Mouse (Mus musculus): Measurements from ENCODE around the gene Prmt7. TPM values are rescaled to one million over a fixed set of nuclear protein-coding genes. Genes with fewer than 3 reads are reported as not detected.

The Prmt7 gene
- polyA plus RNA-seq, 1 experiment = 8.0 TPM

GRCm38 (mm10) chr8:106259579-106260255 is 49.0 kb downstream of the Prmt7 start:
- Histone ChIP-seq H3K4me3 (ENCODE audit: insufficient read depth, low read depth, low read length) (no peak overlapping the region), H3K4me1 (ENCODE audit: control insufficient read depth, insufficient read depth, insufficient read length, low read length) (no peaks in the 10 kb centered on the region), H3K27ac (replicated peaks; ENCODE audit: low read depth, low read length) (no peak overlapping the region)

DNA sequence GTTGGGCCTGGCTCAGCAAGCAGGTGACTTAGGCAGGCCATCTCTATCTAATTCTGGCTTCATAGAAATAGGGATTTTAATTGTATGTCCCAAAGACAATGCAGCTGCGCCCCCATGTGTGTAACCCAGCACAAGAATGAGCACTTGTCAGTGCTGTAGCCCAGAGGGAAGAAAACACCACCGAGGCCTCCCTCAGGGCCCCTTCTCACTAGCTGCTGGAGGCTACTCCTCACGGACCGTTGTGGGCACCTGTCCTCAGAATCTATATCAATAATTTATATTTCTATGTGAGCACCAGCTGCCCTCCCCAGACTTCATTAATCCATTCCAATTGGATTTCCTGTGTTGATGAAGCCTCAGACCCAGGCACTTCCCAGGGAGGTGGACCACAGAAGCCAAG is 50.2 kb downstream of the Prmt7 start:
- H3K27ac ChIP-seq (replicated peaks; ENCODE audit: low read depth, low read length) = no peak overlapping the region
- no peaks in the 10 kb centered on the region for H3K4me1 ChIP-seq (ENCODE audit: control insufficient read depth, insufficient read depth, insufficient read length, low read length)
- no peak overlapping the region for H3K4me3 ChIP-seq (ENCODE audit: insufficient read depth, low read depth, low read length)

- H3K4me1 ChIP-seq (ENCODE audit: control insufficient read depth, insufficient read depth, insufficient read length, low read length) = no peaks in the 10 kb centered on the region
- no peak overlapping the region for H3K27ac ChIP-seq (replicated peaks; ENCODE audit: low read depth, low read length)
- no peak overlapping the region for H3K4me3 ChIP-seq (ENCODE audit: insufficient read depth, low read depth, low read length)
These were observed 51.6 kb downstream of the Prmt7 start for GRCm38 (mm10) chr8:106262343-106262742.

DNA sequence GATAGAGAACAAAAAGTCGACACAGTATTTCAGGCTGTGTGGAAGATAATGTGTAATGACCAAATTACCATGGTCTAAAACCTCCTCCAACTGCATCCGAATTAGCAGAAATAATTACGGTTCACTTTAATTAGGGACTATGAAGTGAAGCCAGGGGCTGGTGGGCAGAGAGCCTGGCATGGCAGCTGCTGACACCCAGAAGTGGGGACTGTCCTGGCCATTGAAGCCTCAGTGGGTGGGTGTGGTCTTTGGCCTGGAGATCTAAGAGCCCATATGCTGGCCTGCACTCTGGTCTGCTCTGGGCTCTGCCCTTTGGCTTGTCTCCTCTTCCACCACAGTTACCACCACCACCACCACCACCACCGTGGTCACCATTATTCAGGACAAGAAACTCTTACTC is 53.2 kb downstream of the Prmt7 start:
- H3K27ac ChIP-seq (replicated peaks; ENCODE audit: low read depth, low read length) = no peak overlapping the region
- no peak overlapping the region for H3K4me3 ChIP-seq (ENCODE audit: insufficient read depth, low read depth, low read length)
- no peaks in the 10 kb centered on the region for H3K4me1 ChIP-seq (ENCODE audit: control insufficient read depth, insufficient read depth, insufficient read length, low read length)

- no peaks in the 10 kb centered on the region for H3K4me1 ChIP-seq (ENCODE audit: control insufficient read depth, insufficient read depth, insufficient read length, low read length)
- H3K4me3 ChIP-seq (ENCODE audit: insufficient read depth, low read depth, low read length) = no peak overlapping the region
- no peak overlapping the region for H3K27ac ChIP-seq (replicated peaks; ENCODE audit: low read depth, low read length)
These were observed 54.7 kb downstream of the Prmt7 start for GRCm38 (mm10) chr8:106265398-106265797.

DNA sequence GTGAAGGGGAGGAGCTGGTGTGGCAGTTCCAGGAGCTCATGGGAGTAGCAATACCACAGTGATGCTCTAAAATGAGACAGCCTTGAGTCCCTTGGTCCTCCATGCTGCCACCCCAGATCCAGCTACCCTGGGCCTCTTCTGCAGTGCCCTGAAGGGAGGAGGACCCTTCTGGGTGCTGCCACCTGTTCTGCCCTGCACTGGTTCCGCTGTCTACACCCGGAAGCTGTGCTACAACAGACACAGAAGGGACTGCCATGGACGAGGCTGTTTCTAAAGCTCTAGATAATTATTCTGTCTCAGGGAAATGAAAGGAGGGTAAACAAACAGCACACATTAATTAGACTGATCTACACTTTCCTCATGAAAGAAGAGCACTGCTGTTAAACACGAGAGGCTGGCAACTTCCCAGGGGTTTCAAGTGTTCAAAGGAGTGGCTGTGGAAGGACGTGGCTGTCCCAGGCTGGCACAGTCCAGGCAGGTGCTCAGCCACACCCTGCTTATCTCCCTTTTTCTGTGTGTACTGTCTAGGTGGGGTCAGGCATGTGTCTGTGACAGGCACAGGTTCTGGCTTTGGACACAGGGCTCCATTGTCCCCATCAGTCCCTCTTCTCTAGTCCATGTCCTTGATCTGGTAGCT is 58.1 kb downstream of the Prmt7 start:
- H3K4me3 ChIP-seq (ENCODE audit: insufficient read depth, low read depth, low read length) = no peak overlapping the region
- H3K27ac ChIP-seq (replicated peaks; ENCODE audit: low read depth, low read length) = no peak overlapping the region
- no peaks in the 10 kb centered on the region for H3K4me1 ChIP-seq (ENCODE audit: control insufficient read depth, insufficient read depth, insufficient read length, low read length)

GRCm38 (mm10) chr8:106270804-106271203 is 60.1 kb downstream of the Prmt7 start:
- Histone ChIP-seq H3K4me3 (ENCODE audit: insufficient read depth, low read depth, low read length) (no peak overlapping the region), H3K4me1 (ENCODE audit: control insufficient read depth, insufficient read depth, insufficient read length, low read length) (no peaks in the 10 kb centered on the region), H3K27ac (replicated peaks; ENCODE audit: low read depth, low read length) (no peak overlapping the region)

DNA sequence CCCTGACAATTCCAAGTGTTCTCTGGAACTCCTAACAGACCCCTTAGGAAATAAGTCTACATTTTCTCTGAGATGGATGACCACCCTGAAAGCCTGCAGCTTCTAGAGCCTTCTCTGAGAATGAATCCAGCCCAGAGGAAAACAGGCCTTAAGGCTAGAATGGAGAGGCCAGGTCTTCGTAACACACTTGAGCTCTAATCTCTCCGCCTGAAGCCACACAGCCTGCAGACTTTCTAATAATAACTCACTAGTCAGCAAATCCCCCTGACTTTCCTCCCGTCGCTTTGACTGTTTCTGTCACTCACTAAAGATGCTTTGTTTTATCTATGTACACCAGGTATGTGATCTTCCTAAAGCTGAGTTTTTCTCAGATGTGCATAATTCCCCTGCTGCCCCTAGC is 60.6 kb downstream of the Prmt7 start:
- Histone ChIP-seq H3K4me3 (ENCODE audit: insufficient read depth, low read depth, low read length) (no peak overlapping the region), H3K27ac (replicated peaks; ENCODE audit: low read depth, low read length) (no peak overlapping the region), H3K4me1 (ENCODE audit: control insufficient read depth, insufficient read depth, insufficient read length, low read length) (no peaks in the 10 kb centered on the region)

DNA sequence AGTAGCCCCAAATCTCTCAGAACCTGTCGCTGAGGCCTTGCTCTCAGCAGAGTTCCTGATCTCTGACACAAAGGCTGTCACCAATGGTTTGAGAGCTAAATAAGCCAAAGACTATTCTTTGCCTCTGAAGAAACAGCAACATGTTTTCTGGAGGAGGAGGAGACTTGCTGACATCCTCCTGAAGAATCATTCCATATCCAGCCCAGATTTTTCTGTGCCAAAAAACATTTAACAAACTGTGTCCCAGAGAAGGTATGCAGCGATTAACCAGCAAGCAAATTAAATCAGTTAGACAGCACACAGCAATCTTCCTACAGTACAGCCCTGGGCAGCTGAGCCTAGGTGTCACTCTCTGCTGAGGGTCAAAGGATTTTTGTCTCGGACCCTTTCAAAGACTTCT is 62.7 kb downstream of the Prmt7 start:
- Histone ChIP-seq H3K4me1 (ENCODE audit: control insufficient read depth, insufficient read depth, insufficient read length, low read length) (no peaks in the 10 kb centered on the region), H3K27ac (replicated peaks; ENCODE audit: low read depth, low read length) (no peak overlapping the region), H3K4me3 (ENCODE audit: insufficient read depth, low read depth, low read length) (no peak overlapping the region)

DNA sequence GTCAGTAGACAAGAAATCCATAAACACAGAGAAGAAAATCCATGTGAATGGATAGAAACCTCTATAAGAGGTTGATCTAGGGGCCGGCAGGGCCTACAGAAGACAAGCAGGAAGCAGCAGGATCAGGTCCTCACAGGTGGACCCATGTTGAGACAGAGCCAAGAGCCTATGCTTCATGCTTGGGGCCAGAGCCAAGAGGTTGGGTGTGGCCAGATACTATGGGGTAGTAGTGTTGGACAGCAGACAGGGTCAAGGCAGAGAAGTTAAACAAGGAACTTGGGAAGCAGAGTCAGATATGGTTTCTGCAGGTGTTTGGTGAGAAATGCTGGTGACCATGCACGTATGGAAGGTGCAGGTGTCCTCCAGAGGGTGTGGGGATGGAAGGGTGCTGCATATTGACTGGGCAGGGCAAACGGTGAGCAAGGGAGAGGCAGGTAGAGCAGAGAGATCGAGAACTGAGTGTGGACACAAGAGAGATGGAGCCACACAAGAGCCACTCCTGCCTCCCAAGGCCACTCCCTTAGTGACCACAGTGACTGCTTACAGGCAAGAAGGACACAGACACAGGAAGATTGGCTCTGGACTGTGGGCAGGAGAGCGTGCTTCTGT is 66.1 kb downstream of the Prmt7 start:
- H3K4me3 ChIP-seq (ENCODE audit: insufficient read depth, low read depth, low read length) = no peak overlapping the region
- no peak overlapping the region for H3K27ac ChIP-seq (replicated peaks; ENCODE audit: low read depth, low read length)
- H3K4me1 ChIP-seq (ENCODE audit: control insufficient read depth, insufficient read depth, insufficient read length, low read length) = no peaks in the 10 kb centered on the region

DNA sequence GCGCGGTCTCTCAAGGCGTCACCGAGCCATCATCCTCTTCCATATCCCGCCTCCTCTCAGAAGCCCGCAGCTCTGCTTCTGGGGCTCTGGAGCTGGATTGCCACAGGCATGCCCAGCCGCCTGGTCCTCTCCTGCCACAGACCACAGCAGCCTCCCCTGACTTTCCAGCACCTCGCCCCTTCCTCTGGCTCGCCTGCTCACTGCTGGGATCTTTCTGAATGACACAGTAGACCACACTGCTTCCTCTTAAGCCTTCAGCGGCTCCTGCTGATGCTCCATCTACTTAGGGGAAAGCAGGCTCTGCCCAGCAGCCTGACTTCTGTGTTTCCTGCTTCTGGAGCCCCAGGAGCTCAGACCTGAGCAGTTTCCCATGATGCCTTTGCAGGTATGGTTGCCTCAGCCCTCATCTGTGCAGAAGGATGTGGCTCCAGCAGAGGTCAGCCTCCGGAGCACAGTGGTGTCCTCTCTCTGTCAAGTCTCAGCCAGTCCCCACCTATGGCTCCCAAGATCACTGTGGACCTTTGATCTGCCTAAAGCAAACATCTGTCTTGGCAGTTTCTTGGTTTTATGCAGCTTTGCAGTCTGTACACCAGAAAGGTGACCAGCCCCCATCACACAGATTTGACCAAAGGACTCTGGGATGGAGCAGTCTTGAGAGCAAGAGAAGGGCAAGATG is 67.8 kb downstream of the Prmt7 start:
- Histone ChIP-seq H3K27ac (replicated peaks; ENCODE audit: low read depth, low read length) (no peak overlapping the region), H3K4me3 (ENCODE audit: insufficient read depth, low read depth, low read length) (no peak overlapping the region), H3K4me1 (ENCODE audit: control insufficient read depth, insufficient read depth, insufficient read length, low read length) (no peaks in the 10 kb centered on the region)

DNA sequence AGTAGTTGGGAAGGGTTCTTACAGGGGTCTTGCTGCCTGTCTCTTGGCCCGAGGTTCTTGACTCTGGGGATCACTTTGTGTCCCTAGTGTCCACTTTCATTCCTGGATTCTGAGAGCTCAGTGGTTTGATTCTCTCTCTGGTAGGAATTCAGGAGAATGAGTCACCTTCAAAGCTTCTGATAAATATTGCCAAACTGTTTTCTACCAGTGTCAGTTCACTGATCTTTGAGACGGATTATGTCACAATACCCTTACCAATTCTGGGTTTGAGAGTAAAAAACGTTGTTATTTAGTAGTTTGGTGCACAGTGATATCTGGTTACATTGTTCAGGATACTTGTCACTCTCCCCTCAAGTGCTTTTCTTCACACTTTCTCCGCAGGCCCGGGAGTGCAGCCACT is 69.4 kb downstream of the Prmt7 start:
- Histone ChIP-seq H3K4me1 (ENCODE audit: control insufficient read depth, insufficient read depth, insufficient read length, low read length) (no peaks in the 10 kb centered on the region), H3K4me3 (ENCODE audit: insufficient read depth, low read depth, low read length) (no peak overlapping the region), H3K27ac (replicated peaks; ENCODE audit: low read depth, low read length) (no peak overlapping the region)

- Histone ChIP-seq H3K27ac (replicated peaks; ENCODE audit: low read depth, low read length) (no peak overlapping the region), H3K4me1 (ENCODE audit: control insufficient read depth, insufficient read depth, insufficient read length, low read length) (no peaks in the 10 kb centered on the region), H3K4me3 (ENCODE audit: insufficient read depth, low read depth, low read length) (no peak overlapping the region)
These were observed 70.1 kb downstream of the Prmt7 start for GRCm38 (mm10) chr8:106280844-106281243.

DNA sequence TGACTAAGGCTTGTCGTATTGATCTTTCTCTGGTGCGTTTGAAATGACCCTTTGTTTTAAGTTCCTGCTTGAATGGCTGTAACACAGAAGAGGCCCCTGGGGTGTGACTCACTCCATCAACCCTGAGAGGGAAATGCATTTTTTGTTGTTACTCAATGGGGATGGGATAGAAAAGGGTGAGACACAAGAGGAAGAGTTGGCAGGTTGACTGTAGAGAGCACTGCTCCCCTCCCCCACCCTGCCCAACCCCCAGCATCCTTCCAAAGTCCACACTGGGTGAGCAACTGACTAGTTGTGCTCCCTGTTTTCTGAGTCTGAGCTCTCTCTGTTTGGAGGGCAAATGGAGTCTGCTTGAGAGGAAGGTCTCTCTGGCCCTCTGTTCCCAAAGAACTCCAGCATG is 76.7 kb downstream of the Prmt7 start:
- Histone ChIP-seq H3K4me1 (ENCODE audit: control insufficient read depth, insufficient read depth, insufficient read length, low read length) (no peaks in the 10 kb centered on the region), H3K27ac (replicated peaks; ENCODE audit: low read depth, low read length) (no peak overlapping the region), H3K4me3 (ENCODE audit: insufficient read depth, low read depth, low read length) (no peak overlapping the region)

DNA sequence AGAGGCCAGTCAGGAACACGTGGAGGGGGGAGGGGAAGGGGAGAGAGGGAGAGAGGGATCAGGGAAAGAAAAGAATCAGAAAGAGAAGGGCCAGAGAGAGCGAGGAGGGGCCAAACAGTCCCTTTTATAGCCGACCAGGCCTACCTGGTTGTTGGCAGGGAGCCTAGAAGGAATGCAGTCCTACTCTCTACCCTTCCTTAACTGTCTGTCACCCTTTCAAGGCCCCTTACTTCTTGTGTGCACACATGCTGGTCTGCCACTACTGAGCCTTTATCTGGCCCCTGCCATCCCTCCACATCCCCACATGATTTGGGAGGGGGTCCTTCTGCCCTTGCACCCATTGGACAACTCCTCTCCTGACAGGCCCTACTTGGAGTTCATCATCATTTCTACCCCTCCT is 78.0 kb downstream of the Prmt7 start:
- H3K4me1 ChIP-seq (ENCODE audit: control insufficient read depth, insufficient read depth, insufficient read length, low read length) = no peaks in the 10 kb centered on the region
- no peak overlapping the region for H3K27ac ChIP-seq (replicated peaks; ENCODE audit: low read depth, low read length)
- no peak overlapping the region for H3K4me3 ChIP-seq (ENCODE audit: insufficient read depth, low read depth, low read length)
